Mouse (Mus musculus): ENCODE data around the gene Prl8a6. TPM values are rescaled to one million over a fixed set of nuclear protein-coding genes. Genes with fewer than 3 reads are reported as not detected.

Gene Prl8a6
- not detected for polyA plus RNA-seq (2012; fragmentation: generic; extraction: Trizol)

- Histone ChIP-seq H3ac (ENCODE audit: control insufficient read depth, insufficient read length) (no peak within 1 kb of the TSS), H3K4me2 (ENCODE audit: low read depth) (no peak within 1 kb of the TSS), H3K36me3 (ENCODE audit: control insufficient read depth, insufficient read depth) (no peaks in the 10 kb centered on the region), H3K27me3 (ENCODE audit: control insufficient read depth, insufficient read depth, insufficient read length) (no peaks in the 10 kb centered on the region), H3K79me2 (ENCODE audit: control insufficient read depth, insufficient read depth) (no peaks in the 10 kb centered on the region), H3K4me3 (no peak within 1 kb of the TSS)
- no peak for TF ChIP-seq MYOD1 (IDR thresholded peaks at IDR 0.05; ENCODE audit: control insufficient read depth in 1 of 3, insufficient read length in 2 of 3, low read depth in 2 of 3)
- TF ChIP-seq SRF (IDR thresholded peaks at IDR 0.05; ENCODE audit: control insufficient read depth, insufficient read length, low read depth), result no peak
- no peak for TF ChIP-seq TCF12 (IDR thresholded peaks at IDR 0.05; ENCODE audit: insufficient read depth, poor library complexity, severe bottlenecking)
- TF ChIP-seq POLR2A (IDR thresholded peaks at IDR 0.05; ENCODE audit: insufficient read length, low read depth), result no peak
- TF ChIP-seq POLR2AphosphoS2 (IDR thresholded peaks at IDR 0.05; ENCODE audit: insufficient read length, low read depth), result no peak
- no peak for TF ChIP-seq USF1 (IDR thresholded peaks at IDR 0.05; ENCODE audit: low read depth)
- no peak for TF ChIP-seq CEBPB (IDR thresholded peaks at IDR 0.05; ENCODE audit: insufficient read depth, poor library complexity, severe bottlenecking)
- no peak for TF ChIP-seq MYOG (IDR thresholded peaks at IDR 0.05; ENCODE audit: control insufficient read depth in 1 of 3, insufficient read depth in 1 of 3, insufficient read length in 2 of 3, low read depth in 2 of 3)
- no peak for TF ChIP-seq TCF3 (IDR thresholded peaks at IDR 0.05; ENCODE audit: insufficient read length, low read depth)
- no peak for TF ChIP-seq MAX (IDR thresholded peaks at IDR 0.05; ENCODE audit: low read depth)
- no peak for TF ChIP-seq REST (IDR thresholded peaks at IDR 0.05; ENCODE audit: insufficient read depth, insufficient read length)
- no peak for TF ChIP-seq E2F4 (IDR thresholded peaks at IDR 0.05; ENCODE audit: insufficient read depth)
These were observed at the start of gene Prl8a6 for GRCm38 (mm10) chr13:27438588-27438987. Gene Prl8a6 (minus strand): TSS chr13:27438688.

DNA sequence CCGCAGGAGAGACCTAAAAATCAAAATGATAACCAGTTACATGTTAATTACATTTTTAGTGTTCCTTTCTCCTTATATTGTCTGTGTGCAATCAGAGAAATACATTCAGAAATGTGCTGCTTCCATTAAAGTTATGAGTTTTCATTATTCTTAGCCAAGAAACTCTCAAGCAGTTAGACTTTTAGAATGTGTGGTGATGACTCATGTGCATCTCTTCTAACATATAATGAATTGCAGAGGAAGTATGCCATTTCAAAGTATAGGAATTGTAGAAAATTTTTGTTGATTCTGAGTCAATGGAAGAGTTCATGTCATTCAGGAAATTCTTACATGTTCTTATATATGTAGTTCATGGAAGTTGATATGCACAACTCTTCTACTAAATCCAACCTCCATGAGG lies 5.3 kb downstream of the Prl8a6 start:
- no peaks in the 10 kb centered on the region for H3K79me2 ChIP-seq (ENCODE audit: control insufficient read depth, insufficient read depth)

DNA sequence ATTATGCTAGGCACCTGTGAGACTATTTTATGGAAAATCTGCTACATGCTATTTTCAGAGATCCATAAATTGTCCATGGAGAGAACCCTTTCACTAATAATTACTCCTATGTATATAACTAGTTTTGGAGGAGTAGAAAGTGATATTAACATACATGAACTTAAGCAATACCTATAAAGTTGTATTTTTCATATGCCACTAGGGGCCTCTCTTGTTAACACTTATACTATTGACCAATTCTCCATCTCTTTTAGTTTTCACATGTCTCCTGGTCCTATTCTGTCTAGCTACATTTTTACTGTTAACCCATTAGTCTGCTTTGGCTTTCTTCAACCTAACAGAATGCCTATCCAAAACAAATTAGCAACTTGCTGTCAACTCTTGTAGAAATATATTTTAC lies 24.8 kb downstream of the Prl8a6 start:
- no peak overlapping the region for H3K4me3 ChIP-seq
- no peak overlapping the region for H3K4me2 ChIP-seq (ENCODE audit: low read depth)
- H3K79me2 ChIP-seq (ENCODE audit: control insufficient read depth, insufficient read depth), result no peaks in the 10 kb centered on the region
- no peaks in the 10 kb centered on the region for H3K36me3 ChIP-seq (ENCODE audit: control insufficient read depth, insufficient read depth)
- TF ChIP-seq CEBPB (IDR thresholded peaks at IDR 0.05; ENCODE audit: insufficient read depth, poor library complexity, severe bottlenecking), result no peak
- no peak for TF ChIP-seq MAX (IDR thresholded peaks at IDR 0.05; ENCODE audit: low read depth)
- no peak for TF ChIP-seq TCF3 (IDR thresholded peaks at IDR 0.05; ENCODE audit: insufficient read length, low read depth)
- TF ChIP-seq TCF12 (IDR thresholded peaks at IDR 0.05; ENCODE audit: insufficient read depth, poor library complexity, severe bottlenecking), result no peak
- no peak for TF ChIP-seq SRF (IDR thresholded peaks at IDR 0.05; ENCODE audit: control insufficient read depth, insufficient read length, low read depth)
- TF ChIP-seq USF1 (IDR thresholded peaks at IDR 0.05; ENCODE audit: low read depth), result no peak
- no peak for TF ChIP-seq E2F4 (IDR thresholded peaks at IDR 0.05; ENCODE audit: insufficient read depth)
- no peak for TF ChIP-seq POLR2A (IDR thresholded peaks at IDR 0.05; ENCODE audit: insufficient read length, low read depth)
- TF ChIP-seq POLR2AphosphoS2 (IDR thresholded peaks at IDR 0.05; ENCODE audit: insufficient read length, low read depth), result no peak
- TF ChIP-seq MYOD1 (IDR thresholded peaks at IDR 0.05; ENCODE audit: control insufficient read depth in 1 of 3, insufficient read length in 2 of 3, low read depth in 2 of 3), result no peak
- no peak for TF ChIP-seq MYOG (IDR thresholded peaks at IDR 0.05; ENCODE audit: control insufficient read depth in 1 of 3, insufficient read depth in 1 of 3, insufficient read length in 2 of 3, low read depth in 2 of 3)
- TF ChIP-seq REST (IDR thresholded peaks at IDR 0.05; ENCODE audit: insufficient read depth, insufficient read length), result no peak
- no peaks in the 10 kb centered on the region for H3K27me3 ChIP-seq (ENCODE audit: control insufficient read depth, insufficient read depth, insufficient read length)
- H3ac ChIP-seq (ENCODE audit: control insufficient read depth, insufficient read length), result no peak overlapping the region

More for the DNA sequence above, 5.3 kb downstream of the Prl8a6 start:
- Histone ChIP-seq H3K4me3 (no peak overlapping the region), H3ac (ENCODE audit: control insufficient read depth, insufficient read length) (no peak overlapping the region), H3K4me2 (ENCODE audit: low read depth) (no peak overlapping the region), H3K36me3 (ENCODE audit: control insufficient read depth, insufficient read depth) (no peaks in the 10 kb centered on the region), H3K27me3 (ENCODE audit: control insufficient read depth, insufficient read depth, insufficient read length) (no peaks in the 10 kb centered on the region)
- TF ChIP-seq MAX (IDR thresholded peaks at IDR 0.05; ENCODE audit: low read depth) (no peak), MYOG (IDR thresholded peaks at IDR 0.05; ENCODE audit: control insufficient read depth in 1 of 3, insufficient read depth in 1 of 3, insufficient read length in 2 of 3, low read depth in 2 of 3) (no peak), USF1 (IDR thresholded peaks at IDR 0.05; ENCODE audit: low read depth) (no peak), CEBPB (IDR thresholded peaks at IDR 0.05; ENCODE audit: insufficient read depth, poor library complexity, severe bottlenecking) (no peak), TCF3 (IDR thresholded peaks at IDR 0.05; ENCODE audit: insufficient read length, low read depth) (no peak), MYOD1 (IDR thresholded peaks at IDR 0.05; ENCODE audit: control insufficient read depth in 1 of 3, insufficient read length in 2 of 3, low read depth in 2 of 3) (no peak), TCF12 (IDR thresholded peaks at IDR 0.05; ENCODE audit: insufficient read depth, poor library complexity, severe bottlenecking) (no peak), POLR2AphosphoS2 (IDR thresholded peaks at IDR 0.05; ENCODE audit: insufficient read length, low read depth) (no peak), POLR2A (IDR thresholded peaks at IDR 0.05; ENCODE audit: insufficient read length, low read depth) (no peak), E2F4 (IDR thresholded peaks at IDR 0.05; ENCODE audit: insufficient read depth) (no peak), SRF (IDR thresholded peaks at IDR 0.05; ENCODE audit: control insufficient read depth, insufficient read length, low read depth) (no peak), REST (IDR thresholded peaks at IDR 0.05; ENCODE audit: insufficient read depth, insufficient read length) (no peak)

GRCm38 (mm10) chr13:27399061-27399724 lies 39.3 kb downstream of the Prl8a6 start:
- no peak for TF ChIP-seq MYOG (IDR thresholded peaks at IDR 0.05; ENCODE audit: control insufficient read depth in 1 of 3, insufficient read depth in 1 of 3, insufficient read length in 2 of 3, low read depth in 2 of 3)
- TF ChIP-seq E2F4 (IDR thresholded peaks at IDR 0.05; ENCODE audit: insufficient read depth), result no peak
- TF ChIP-seq POLR2A (IDR thresholded peaks at IDR 0.05; ENCODE audit: insufficient read length, low read depth), result no peak
- no peak for TF ChIP-seq MYOD1 (IDR thresholded peaks at IDR 0.05; ENCODE audit: control insufficient read depth in 1 of 3, insufficient read length in 2 of 3, low read depth in 2 of 3)
- no peak for TF ChIP-seq TCF12 (IDR thresholded peaks at IDR 0.05; ENCODE audit: insufficient read depth, poor library complexity, severe bottlenecking)
- no peak for TF ChIP-seq CEBPB (IDR thresholded peaks at IDR 0.05; ENCODE audit: insufficient read depth, poor library complexity, severe bottlenecking)
- no peak for TF ChIP-seq SRF (IDR thresholded peaks at IDR 0.05; ENCODE audit: control insufficient read depth, insufficient read length, low read depth)
- TF ChIP-seq USF1 (IDR thresholded peaks at IDR 0.05; ENCODE audit: low read depth), result no peak
- TF ChIP-seq TCF3 (IDR thresholded peaks at IDR 0.05; ENCODE audit: insufficient read length, low read depth), result no peak
- no peak for TF ChIP-seq POLR2AphosphoS2 (IDR thresholded peaks at IDR 0.05; ENCODE audit: insufficient read length, low read depth)
- no peak for TF ChIP-seq MAX (IDR thresholded peaks at IDR 0.05; ENCODE audit: low read depth)
- no peak for TF ChIP-seq REST (IDR thresholded peaks at IDR 0.05; ENCODE audit: insufficient read depth, insufficient read length)
- Histone ChIP-seq H3K27me3 (ENCODE audit: control insufficient read depth, insufficient read depth, insufficient read length) (no peaks in the 10 kb centered on the region), H3ac (ENCODE audit: control insufficient read depth, insufficient read length) (no peak overlapping the region), H3K4me2 (ENCODE audit: low read depth) (no peak overlapping the region), H3K79me2 (ENCODE audit: control insufficient read depth, insufficient read depth) (no peaks in the 10 kb centered on the region), H3K36me3 (ENCODE audit: control insufficient read depth, insufficient read depth) (no peaks in the 10 kb centered on the region), H3K4me3 (no peak overlapping the region)
